ENCODE assay signal across 23 mouse cellular contexts in the genomic region with DNA sequence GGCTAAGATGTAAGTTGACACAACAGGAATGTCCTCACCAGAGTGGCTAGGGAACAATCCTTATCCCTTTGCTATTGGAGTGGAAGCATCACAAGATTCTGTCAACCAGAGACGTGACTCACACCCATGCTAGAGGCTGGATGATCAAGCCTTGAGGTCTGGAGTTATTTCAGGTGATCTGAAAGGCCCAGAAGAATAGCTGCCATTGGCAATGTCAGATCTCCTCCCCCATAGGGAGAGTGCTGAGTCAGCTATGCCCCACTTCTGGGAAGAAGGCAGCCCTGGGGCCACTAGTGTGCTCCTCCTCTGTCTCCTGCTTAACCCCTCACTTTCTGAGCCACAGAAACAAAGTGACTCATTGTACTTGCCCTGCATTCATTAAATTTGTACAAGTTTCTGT. TPM values are rescaled to one million over a fixed set of nuclear protein-coding genes. Genes with fewer than 3 reads are reported as not detected.
DNase-seq lines count a peak whose midpoint lies in the region; ATAC-seq and TF ChIP-seq lines count a peak whose summit lies in the region.
"Had no signal": no experiment of that assay in that cellular context is flagged by ENCODE, and none has a peak within 500 bp of the region (broad histone marks: within the 10 kb centered on the region; RNA-seq: fewer than 3 reads in every experiment).

No protein-coding gene starts in this region.

- no peak for TF ChIP-seq EP300 in lung, postnatal 0 days (IDR thresholded peaks at IDR 0.05)

- H3K27me3 ChIP-seq in lung, embryonic 16.5 days (ENCODE audit: control insufficient read depth, insufficient read depth, low read depth, low read length): no peaks in the 10 kb centered on the region
- H3K27me3 ChIP-seq in lung, postnatal 0 days (replicated peaks; ENCODE audit: insufficient read depth, low read length): no peaks in the 10 kb centered on the region
- H3K27me3 ChIP-seq: embryonic facial prominence, embryonic 12.5 days; hindbrain, embryonic 13.5 days; neural tube, embryonic 13.5 days had no signal

- no peak for TF ChIP-seq CTCF in lung, postnatal 0 days (IDR thresholded peaks at IDR 0.05)

- H3K27ac ChIP-seq in lung, embryonic 16.5 days (ENCODE audit: low read length): no peak overlapping the region
- no peak overlapping the region for H3K27ac ChIP-seq in lung, postnatal 0 days (ENCODE audit: low read length)
- H3K27ac ChIP-seq: embryonic facial prominence, embryonic 12.5 days; heart, adult 2 months; hindbrain, embryonic 13.5 days; kidney, postnatal 0 days; left cerebral cortex, adult 2 months; limb, embryonic 10.5 days; neural tube, embryonic 13.5 days had no signal

- H3K36me3 ChIP-seq in lung, embryonic 16.5 days (ENCODE audit: control insufficient read depth, insufficient read depth, low read length): no peaks in the 10 kb centered on the region
- no peaks in the 10 kb centered on the region for H3K36me3 ChIP-seq in lung, postnatal 0 days (ENCODE audit: insufficient read depth, low read length)
- H3K36me3 ChIP-seq: embryonic facial prominence, embryonic 12.5 days; G1E; hindbrain, embryonic 13.5 days; limb, embryonic 10.5 days; neural tube, embryonic 13.5 days had no signal

- peaks cover 9% of the 10 kb centered on the region; the same call in 1 of the 2 replicates for H3K4me1 ChIP-seq in lung, embryonic 16.5 days (replicated peaks; ENCODE audit: control insufficient read depth, insufficient read depth, low read length)
- H3K4me1 ChIP-seq in lung, postnatal 0 days (ENCODE audit: insufficient read depth, low read depth, low read length): no peaks in the 10 kb centered on the region
- H3K4me1 ChIP-seq: embryonic facial prominence, embryonic 12.5 days; hindbrain, embryonic 13.5 days; limb, embryonic 10.5 days; neural tube, embryonic 13.5 days had no signal

- no peak overlapping the region for H3K4me3 ChIP-seq in lung, embryonic 16.5 days (ENCODE audit: low read length)
- no peak overlapping the region for H3K4me3 ChIP-seq in lung, postnatal 0 days (ENCODE audit: low read depth, low read length)
- H3K4me3 ChIP-seq: embryonic facial prominence, embryonic 12.5 days; heart, adult 2 months; hindbrain, embryonic 13.5 days; left cerebral cortex, adult 2 months; limb, embryonic 10.5 days; megakaryocyte, embryonic 14.5 days; neural tube, embryonic 13.5 days had no signal

- no peak overlapping the region for H3K9ac ChIP-seq in lung, embryonic 16.5 days (ENCODE audit: low read length)
- H3K9ac ChIP-seq in lung, postnatal 0 days (replicated peaks; ENCODE audit: low read depth): no peak overlapping the region
- H3K9ac ChIP-seq: embryonic facial prominence, embryonic 12.5 days; hindbrain, embryonic 13.5 days; neural tube, embryonic 13.5 days had no signal

- H3K4me2 ChIP-seq in lung, embryonic 16.5 days (ENCODE audit: low read depth, low read length): no peak overlapping the region
- H3K4me2 ChIP-seq in lung, postnatal 0 days (replicated peaks; ENCODE audit: low read depth, low read length): no peak overlapping the region
- H3K4me2 ChIP-seq: embryonic facial prominence, embryonic 12.5 days; hindbrain, embryonic 13.5 days; liver, embryonic 11.5 days; neural tube, embryonic 13.5 days had no signal

- no peaks in the 10 kb centered on the region for H3K9me3 ChIP-seq in lung, embryonic 16.5 days (ENCODE audit: control insufficient read depth, low read length)
- no peaks in the 10 kb centered on the region for H3K9me3 ChIP-seq in lung, postnatal 0 days (ENCODE audit: low read length)
- H3K9me3 ChIP-seq: embryonic facial prominence, embryonic 12.5 days; hindbrain, embryonic 13.5 days; limb, embryonic 10.5 days; megakaryocyte, embryonic 14.5 days; neural tube, embryonic 13.5 days had no signal

- ATAC-seq in lung, embryonic 16.5 days (ENCODE audit: low read depth): peak; percentile 47; the same call in 1 of the 2 replicates
- no peak for ATAC-seq in lung, postnatal 0 days
- ATAC-seq: intestine, postnatal 0 days had no signal

- DNase-seq in embryo, embryonic 11 days: peak; percentile 28
- DNase-seq in embryo, embryonic 10 days (ENCODE audit: low spot score): no peak
- DNase-seq in lung, postnatal 0 days (ENCODE audit: low spot score): no peak
- DNase-seq in Muller cell, postnatal 12 days (ENCODE audit: inconsistent ontology term): peak; percentile 59
- DNase-seq in retina, postnatal 1 day: peak; percentile 63
- no peak for DNase-seq in urinary bladder, postnatal 14 days (ENCODE audit: low spot score)
- DNase-seq: cerebellum, postnatal 25 days; gastrocnemius, postnatal 10 days; heart, adult 2 months; lung, adult 2 months; right cerebral cortex, postnatal 4 days; thymus, postnatal 36 days had no signal

- WGBS in lung, embryonic 16.5 days: 41% methylated on average over 1 of the region's 1 CpGs
- 10% methylated on average over 1 of the region's 1 CpGs for WGBS in lung, postnatal 0 days

RNA-seq across cellular contexts. Expression of gene Chst2, which starts 14.5 kb away (rescaled TPM):
- polyA plus RNA-seq in lung, embryonic 16.5 days (2015; fragmentation: Nextera tagmentation; extraction: Ambion mirVana): 10.0 and 10.1 TPM in 2 replicates
- polyA plus RNA-seq in lung, postnatal 0 days (2015; fragmentation: Nextera tagmentation; extraction: Ambion mirVana): 11.4 and 14.7 TPM in 2 replicates
- polyA plus RNA-seq: G1E had no signal

Comparison
In these comparisons a context has a peak if more than half of its experiments do, and no peak if none do; other contexts are left out.
1. DNase-seq: peak in embryo, embryonic 11 days (single experiment), Muller cell, postnatal 12 days (single experiment) and retina, postnatal 1 day (single experiment); none in embryo, embryonic 10 days (single experiment), lung, postnatal 0 days (single experiment) and urinary bladder, postnatal 14 days (single experiment).